Mouse (Mus musculus): ENCODE results near the gene Mab21l3.

Gene Mab21l3

DNA sequence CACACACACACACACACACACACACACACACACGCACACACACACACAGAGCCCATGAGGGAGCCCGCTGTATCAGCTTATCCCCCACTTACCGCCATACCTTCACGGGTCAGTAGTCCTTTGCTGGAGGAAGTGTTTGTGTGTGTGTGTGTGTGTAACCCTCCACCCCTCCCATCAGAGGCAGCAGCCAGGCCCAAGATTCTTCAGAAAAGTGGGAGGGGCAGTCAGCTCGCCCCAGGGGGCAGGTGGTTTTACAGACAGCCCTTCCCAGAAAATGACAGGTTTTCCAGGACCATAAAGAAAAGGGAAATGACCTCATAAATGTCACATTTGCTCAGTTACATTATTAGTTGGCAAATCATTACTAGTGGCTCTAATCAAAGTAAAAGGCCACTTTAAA is at the start of gene Mab21l3:
Mab21l3 (minus strand) TSS at position 144 of the 400 bp plus-strand sequence.
- DNase-seq, result no peak

DNA sequence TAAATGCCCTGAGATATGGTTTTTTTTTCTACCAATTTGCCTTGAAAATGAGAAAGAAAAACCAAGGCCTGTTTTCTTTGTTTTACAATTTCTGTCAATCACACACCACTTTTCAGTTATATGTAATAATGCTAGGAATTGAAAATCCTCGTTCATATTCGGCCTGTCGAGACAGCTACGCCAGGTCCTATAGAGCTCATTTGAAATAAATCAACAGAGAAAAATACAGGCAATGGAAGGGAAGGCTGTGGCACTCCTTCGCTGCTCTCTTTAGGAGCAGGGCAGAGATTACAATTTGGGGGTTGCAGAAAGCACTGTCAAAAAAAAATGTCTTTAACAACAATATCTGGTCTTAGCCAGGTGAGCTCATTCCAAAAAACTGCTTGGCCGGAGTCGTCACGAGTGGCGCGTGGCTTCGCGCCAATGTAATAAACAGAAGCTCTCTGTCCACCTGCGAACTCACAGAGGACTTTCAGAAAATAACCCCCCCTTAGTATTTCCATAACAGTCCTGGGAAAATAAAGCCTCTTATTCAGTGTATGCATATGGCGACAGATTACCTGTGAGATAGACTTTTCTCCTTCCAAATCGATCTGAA is 48.7 kb upstream of the Mab21l3 start:
- no peak for DNase-seq

DNA sequence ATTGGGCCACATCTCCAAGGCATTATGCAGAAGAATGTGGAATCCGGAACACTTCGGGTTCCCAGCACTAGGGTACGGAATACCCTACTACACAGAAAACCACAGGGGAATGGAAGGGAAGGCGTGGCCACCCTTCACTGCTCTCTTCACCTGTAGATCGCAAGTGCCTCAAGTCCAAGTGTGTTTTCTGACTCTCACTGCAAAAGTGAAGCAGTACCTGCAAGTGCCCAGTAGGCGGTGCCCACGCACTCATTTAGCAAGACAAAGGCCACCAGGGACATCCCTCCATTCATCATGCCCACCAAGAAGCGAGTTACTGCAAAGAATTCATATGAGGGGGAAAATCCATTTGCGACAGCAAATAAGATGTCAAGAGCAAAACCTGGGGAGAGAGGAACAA is 48.1 kb upstream of the Mab21l3 start:
- peak; percentile 83 for DNase-seq

DNA sequence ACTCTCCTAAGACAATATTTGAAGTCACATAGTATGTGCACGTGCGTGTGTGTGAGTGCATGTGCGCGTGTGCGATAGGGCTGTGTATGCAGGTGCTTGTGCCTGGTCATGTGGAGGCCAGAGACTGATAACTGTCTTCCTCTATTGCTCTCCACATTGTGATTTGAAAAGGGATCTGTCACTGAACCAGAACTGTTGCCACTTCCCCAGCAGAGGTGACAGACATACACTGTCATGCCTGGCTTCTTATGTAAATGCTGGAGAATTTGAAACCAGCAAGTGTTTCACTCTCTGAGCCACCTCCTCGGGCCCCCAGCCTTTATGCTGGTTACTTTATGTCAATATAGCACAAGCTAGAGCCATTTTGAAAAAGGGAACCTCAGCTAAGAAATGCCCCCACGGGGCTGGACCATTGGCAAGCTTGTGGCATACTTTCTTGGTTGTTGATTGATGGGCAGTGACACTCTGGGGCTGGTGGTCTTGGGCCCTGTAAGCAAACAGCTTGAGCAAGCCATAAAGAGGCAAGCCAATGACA is 46.7 kb upstream of the Mab21l3 start:
- DNase-seq, result no peak

DNA sequence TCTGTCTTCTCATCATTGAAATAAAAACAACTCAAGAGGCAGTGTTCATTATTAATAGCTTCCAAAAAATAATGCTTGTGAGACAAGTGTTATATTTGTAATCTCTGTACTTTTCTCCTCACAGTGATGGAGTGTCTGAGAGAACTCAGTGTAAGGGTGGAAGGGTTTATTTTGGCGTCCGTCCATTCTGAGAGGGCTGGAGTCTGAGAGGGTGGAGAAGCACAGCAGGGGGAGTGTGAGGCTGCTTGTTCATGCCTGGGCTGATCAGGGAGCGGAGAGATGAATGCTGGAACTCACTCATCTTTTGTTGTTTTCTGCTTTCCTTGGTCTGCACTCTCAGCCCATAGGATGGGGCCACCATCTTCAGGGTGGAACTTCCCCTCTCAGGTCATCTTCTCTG is 36.8 kb upstream of the Mab21l3 start:
- peak; percentile 70 for DNase-seq

DNA sequence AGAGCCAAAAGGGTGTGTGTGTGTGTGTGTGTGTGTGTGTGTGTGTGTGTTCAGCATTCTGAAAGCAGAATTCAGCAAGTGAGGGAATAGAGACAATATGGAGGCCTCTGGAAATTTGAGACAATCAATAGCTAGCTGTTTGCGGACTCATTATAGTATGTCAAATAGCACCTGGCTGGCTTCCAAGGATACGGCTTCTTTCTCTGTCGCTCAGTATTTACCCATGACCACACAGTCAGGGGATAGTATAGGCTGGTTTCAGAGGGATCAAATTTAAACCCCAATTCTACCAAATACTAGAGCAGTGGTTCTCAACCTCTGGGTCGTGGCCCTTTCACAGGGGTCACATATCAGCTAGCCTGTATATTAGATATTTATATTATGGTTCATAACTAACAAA is 36.3 kb upstream of the Mab21l3 start:
- no peak for DNase-seq

DNA sequence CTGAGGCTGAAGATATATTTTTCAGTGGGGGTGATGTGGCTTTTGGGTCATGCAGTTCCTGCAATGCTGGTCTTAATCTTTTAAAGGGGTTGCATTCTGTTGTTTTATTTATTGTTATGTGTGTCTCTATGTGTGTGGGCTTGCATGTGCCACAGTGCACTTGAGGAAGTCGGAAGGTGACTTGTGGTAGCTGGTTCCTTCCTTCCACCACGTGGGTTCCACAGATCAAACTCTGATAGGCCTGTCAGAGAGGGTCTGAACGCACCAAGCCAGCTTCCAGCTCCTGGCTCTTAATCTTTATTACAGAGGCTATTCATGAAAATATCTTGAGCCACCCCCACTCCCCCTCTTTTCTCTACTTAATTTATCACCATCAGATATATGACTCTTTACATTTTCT is 35.1 kb upstream of the Mab21l3 start:
- DNase-seq, result no peak

DNA sequence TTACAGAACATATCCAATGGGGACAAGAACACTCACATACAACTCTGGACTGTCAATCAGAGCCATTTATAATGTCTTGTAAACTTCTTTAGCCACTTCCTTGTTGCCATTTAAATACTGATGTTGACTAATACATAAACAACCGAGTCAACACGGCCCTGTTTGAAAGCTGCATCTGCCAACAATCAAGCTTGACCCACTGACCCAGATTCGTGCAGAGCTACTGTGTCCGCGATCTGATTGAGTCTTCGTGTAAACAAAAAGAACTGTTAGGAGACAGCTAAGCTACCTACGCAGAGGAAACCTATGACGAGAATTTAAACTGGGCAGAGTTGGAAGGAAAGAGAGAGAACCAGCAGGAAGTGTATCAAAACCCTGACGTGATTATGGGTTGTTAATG is 33.0 kb upstream of the Mab21l3 start:
- no peak for DNase-seq

DNA sequence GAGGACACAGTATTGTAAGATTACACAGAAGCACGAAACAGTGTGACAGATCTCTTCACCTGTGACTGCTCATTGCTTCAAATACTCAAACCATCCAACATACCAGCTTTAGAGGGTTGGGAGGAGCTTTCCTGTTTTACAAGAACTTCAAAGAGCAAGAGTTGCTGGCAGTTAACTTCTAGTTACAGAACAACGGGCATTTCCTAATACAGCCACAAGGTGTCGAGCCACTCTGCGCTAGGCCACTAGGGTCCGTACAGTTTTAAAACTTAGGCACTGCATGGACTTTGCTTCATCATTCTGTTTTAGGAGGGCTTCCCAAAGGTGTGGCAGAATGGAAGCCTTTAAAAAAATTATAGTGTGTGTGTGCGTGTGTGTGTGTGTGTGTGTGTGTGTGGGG is 32.1 kb upstream of the Mab21l3 start:
- peak; percentile 41 for DNase-seq

DNA sequence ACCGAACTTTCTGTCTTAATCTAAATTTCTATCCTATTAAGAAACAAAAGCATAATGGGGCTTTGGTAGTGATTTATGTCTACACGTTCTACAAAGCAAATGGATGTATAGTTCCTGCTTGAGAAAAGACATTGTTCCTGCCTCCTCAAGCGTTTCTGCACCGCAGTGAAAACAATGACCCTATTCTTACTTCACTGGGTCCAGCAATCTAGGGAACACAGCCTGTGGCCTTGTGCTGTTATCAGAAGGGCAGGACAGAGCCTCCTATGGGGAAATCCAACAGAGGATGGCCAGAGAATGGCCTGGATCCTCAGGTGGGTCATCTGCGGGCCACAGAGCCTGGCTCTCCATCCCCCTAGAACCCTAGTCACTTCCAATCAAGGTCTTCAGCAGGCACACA is 29.4 kb upstream of the Mab21l3 start:
- DNase-seq, result no peak

DNA sequence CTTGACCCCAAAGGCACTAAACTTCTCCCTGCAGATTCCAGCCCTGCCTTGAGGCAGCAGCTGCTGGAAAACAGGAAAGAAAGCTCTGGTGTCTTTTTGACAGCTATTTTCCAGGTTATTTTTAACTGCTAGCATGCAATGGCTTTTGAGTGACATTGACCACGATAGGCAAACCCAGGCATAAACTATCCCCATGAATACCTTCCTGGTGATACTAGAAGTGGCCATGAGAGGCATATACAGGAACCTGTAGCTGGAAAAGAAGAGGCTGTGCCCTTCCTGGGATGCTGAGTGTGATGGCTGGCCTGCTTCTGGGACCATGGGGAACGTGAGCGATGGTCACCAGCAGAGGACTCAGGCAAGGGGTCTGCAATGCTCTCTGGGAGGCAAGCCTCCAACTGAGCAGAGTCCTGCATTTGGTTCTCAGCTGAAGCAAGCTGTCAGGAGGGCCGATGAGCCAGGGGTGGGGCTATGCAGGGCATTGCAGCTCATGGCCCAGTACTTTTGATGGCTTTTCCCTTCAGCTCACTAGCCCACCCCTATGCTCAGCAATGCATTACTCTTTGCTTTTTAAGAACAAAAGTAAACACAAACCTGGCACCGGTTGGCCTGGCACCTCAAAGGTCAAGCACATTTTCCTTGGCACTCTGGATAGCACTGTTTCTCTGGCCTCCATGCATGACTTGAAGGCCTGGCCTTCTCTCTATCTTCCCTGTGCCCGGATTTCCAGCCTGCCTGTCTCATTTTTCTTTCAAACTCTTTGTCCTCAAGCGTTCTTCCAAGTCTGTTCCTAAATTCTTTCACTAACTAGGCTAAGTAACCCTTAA is 27.9 kb upstream of the Mab21l3 start:
- DNase-seq, result peak; percentile 21

DNA sequence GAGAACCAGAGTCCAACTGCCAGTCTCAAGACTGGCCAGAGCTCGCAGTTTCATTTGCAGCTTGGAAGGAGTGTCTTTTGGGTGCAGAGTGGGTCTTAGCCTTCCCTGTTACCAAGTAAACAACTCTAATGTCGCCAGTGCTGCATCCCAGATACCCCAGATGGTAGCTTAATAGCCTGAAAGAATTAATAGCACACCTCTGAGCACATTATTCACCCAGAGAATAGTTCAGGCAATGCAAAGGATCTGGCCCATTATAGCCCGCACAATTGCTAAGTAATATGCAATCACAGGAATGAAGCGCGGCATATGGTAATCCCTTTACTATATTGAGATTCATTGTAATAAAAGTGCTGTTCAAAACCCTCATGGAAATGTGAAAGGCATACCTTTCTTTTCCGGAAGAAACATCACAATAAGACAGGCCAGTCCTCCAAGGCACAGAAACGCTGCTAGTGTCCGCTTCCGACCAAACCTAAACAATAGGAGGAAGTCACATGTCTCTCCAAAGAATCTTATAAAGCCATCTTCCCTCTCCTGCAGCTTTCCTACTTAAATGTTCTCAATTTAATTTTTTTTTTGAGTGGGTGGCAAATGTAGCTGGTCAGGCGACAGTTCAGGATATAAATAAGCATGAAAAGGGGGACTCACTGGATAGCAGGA is 26.6 kb upstream of the Mab21l3 start:
- no peak for DNase-seq

DNA sequence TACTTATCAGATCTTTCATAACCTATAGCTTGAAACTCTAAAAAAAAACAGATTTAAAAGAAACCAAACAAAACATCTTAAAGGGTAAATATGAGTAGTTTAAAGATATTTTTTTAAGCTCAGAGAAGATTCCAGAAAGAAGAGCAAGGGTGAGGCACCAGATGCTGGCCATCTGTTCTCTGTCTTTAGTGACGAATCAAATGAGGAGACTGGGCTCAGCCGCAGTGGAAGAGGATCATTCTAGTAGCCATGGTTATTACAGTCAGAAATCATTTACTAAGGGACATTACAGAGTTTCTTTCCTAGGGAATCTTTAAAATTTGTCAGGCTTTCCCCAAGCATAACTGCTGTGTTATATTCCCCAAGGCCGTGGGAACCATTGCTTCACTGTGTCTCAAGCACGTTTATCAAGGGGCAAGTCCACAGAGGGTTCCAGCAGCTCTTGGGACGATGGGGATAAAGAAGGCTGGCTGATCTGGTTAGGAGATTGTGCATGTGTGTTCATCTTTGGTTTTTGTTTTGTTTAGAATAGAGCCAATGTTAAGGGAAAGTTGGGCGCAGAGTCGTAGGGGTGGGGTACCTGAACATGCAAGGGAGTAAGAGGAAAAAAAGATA is 24.4 kb upstream of the Mab21l3 start:
- peak; percentile 57 for DNase-seq

DNA sequence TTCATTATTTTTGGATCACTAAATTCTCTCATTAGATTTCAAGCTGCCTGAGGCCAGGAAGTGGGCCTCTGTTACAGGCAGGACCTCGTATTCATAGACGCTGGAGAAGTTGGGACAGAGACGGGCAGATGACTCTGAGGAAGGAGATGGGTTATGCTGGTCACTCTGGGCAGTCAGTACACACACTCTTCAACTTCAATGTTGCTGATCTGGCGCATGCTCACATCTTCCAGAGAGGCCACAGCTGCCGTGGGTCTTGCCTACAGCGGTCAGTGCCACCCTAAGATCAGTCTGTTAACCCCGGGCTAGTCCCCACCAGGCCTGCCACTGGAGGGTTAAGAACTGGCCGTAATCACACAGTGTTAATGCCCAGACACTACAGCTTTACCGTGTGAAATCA is 23.2 kb upstream of the Mab21l3 start:
- DNase-seq, result no peak

DNA sequence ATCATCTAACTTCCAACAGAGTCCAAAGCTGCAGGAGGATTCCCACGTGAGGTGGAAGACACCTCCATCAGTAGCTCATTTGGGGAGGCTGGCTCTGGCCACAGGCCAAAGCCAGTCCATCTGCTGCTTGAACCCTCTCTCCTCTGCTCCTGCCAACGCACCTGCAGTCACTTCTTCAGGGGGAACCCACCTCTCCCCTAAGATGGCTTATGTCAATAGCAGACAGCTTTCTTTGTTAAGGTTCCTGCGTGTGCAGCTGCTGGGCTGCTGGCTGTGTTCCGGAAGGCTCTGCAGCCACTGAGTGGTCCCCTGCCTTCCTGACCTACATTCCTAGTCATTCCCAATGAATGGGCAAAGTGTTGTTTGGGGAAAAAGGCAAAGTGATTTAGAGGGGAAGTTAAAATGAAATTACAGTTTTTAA is 18.3 kb upstream of the Mab21l3 start:
- DNase-seq, result no peak

DNA sequence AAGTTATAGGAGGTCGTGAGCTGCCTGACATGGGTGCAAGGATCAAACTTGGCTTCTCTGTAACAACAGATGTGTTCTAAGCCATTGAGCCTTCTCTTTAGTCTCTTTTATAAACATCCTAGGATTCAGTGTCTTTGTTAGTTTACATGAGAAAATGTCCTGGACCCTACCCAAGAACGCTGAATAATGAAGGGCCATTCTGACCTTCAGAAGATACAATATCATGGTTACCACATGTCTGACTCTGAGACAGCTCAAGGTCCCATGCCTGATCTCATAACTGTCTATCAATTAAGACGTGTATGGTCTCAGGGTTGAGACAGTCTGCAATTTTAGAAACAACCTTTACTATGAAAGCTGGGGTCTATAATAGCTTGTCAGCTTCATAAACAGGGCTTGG is 13.1 kb upstream of the Mab21l3 start:
- DNase-seq, result no peak

DNA sequence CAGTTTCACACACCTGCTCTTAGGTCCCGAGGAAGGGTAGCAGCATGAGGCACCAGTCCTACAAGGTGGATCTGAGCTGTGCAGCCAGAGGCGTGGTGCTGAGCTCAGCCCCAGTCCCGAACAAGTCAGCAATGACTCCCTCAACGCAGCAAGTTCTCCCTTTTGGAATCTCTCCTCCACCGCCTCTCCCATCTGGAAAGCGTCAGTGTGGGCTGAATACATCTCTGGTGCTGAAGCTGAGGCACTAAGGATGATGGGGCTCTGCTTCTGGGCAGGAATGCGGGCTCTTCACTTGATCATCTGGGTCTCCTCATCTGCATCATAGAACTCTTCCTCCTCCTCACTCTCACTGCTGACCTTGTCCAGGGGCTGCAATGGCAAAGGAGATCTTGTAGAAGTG is 11.4 kb upstream of the Mab21l3 start:
- DNase-seq, result no peak

DNA sequence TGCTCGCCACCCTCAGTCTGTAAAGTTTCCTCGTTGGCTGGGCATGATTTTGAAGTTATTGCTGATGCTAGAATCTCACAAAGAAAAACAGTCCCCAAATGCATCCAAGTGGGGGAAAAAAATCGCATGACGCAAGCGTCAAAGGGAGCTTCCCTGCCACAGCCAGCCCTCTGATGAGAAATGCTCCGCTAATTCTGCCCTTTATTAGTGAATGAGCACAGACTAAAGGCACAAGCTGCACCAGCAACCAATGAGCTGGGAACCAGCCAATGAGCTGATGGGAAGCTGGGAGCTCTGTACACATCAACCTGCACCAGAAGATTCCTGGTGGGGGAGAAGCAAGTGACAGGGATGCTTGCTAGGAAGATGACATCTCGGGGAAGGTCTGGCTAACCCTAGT is 11.0 kb upstream of the Mab21l3 start:
- no peak for DNase-seq

DNA sequence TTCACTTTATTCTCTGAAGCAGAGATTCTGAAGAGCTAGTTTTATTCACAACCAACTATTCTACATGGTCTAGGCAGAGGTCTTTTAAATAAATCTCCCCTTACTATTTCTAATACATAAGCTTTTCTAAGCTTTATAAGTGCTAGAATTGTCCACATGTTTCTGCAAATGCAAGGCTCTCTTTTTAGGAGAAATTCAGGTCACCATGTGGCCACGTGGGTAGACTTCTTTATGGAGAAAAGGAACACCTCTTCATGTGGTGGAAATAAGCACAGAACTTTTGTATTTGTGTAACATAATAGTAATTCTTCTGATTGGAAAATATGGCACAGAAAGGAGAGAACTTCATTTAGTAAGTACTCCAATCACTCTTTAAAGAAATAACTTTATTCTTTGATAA is 5.3 kb upstream of the Mab21l3 start:
- no peak for DNase-seq

DNA sequence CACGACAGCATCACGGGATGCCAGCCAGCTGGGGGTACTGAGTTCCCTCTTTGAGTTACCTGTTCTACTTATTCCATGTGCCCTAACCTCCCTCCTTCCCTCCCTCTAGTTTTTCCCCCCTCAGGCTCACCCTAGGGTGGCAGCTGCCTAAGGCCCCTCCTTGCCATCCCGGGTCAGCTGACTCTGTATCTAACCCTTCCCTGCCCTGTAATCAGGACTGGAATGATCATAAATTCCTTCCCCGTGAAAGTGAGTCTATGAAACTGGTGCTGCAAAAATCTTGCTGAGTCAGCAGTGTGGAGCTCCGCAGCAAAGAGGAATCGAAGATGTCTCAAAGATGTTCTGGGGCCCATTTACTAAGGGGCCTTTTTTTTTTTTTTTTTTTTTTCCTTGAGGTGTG is 2.6 kb upstream of the Mab21l3 start:
- DNase-seq, result no peak

DNA sequence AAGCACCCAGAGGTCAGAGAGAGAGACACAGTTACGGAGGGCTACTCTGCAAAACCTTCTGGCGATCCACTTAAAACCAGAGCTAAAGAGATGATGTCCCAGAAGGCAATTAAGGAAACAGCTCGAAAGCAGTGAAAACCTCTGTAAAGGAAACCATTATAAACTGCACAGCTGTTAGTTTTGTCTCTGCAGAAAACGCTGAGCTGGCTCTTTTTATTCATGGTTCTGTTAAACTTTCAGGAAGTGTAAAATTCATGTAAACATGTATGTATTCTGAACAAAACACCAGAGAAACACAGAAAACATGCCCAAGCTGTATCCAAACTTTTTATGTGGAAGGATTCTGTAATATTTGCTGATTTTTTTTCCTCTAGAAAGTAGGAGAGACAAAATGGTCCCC is 2.7 kb downstream of the Mab21l3 start:
- DNase-seq, result no peak

DNA sequence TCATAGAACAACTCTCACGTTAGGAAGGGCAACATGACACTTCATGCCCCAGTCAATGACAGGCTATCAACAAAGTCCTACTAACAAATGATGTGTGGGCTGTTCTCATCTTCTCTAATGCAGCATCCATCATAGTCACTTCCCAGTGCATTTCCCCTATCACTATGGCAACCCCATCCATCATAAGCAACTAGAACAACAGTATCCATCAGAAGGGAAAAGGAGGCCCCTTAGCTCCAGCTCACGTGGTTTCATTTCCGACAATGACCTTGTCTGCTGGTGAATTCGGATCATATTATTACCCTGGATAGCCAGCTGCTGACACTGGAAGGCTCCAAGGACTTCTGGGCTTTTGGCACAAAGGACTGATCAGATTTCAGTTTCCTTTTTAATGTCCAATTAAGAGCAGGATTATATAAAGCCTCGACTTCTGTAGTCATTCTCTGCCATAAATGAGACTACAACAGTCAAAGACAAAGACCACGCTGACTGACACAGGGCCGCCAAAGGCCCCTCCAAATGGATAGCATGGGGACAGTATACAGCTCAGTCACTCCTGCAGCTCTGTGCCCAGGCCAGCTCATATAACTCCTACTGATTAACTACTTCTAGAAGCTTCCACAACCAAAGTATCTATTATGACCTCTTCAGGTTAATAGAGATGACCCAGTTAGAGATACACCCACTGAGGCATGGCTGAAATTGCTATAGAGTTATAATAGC is 6.2 kb downstream of the Mab21l3 start:
- no peak for DNase-seq

DNA sequence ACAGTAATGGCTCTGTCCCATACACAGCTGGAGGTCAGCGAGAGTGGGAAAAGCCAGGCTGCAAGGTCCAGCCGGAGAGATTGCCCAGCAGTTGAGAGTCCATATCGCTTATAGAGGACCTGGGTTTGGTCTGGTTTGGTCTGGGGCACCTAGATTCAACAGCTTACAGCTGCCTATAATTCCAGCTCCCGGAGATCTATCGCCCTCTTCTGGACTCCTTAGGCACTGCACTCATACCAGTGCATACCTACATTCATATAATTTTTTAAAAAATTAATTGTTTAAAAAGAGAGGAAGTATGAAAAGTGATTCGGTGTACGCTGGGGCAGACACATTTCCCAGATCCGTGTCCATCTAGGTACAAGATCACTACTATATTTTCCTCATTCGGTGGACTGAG is 9.4 kb downstream of the Mab21l3 start:
- no peak for DNase-seq

Data from kidney, postnatal 10 days (tissue).